Mouse (Mus musculus): ENCODE data around the gene Paqr3. TPM values are rescaled to one million over a fixed set of nuclear protein-coding genes. Genes with fewer than 3 reads are reported as not detected.

Gene Paqr3
- total and polyA plus RNA-seq, 3 experiments: 3.4 to 6.1 (median 4.2) TPM

DNA sequence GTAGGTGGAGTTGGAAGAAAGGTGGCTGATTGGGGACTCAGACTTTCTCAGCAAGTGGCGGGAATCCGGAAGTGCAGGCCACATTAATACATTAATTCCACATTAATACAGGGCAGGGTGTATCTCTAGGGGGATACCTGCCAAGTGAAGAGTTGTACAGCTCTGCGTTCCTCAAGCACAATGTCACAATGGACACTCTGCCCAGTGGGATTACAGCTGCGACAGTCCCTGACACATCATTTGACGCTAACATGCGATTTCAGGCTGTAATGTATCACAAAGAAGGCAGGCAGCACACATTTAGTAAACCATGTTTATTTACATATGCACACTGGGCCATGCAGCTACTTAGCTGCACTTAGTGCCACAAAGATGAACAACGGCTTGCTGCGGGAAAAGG is 18.4 kb downstream of the Paqr3 start:
- no peak for DNase-seq (ENCODE audit: extremely low read depth)
- Histone ChIP-seq H3K27ac (ENCODE audit: insufficient read depth, low read depth) (no peak overlapping the region), H3K36me3 (replicated peaks in 1 of 2; ENCODE audit: control insufficient read depth in 1 of 2, insufficient read depth in 1 of 2, low read length in 1 of 2) (peaks cover 26 to 42% of the 10 kb centered on the region in 2 experiments), H3K4me1 (ENCODE audit: control insufficient read depth in 1 of 2, insufficient read depth in 2 of 2) (peaks cover 3 to 14% of the 10 kb centered on the region in 2 experiments; a peak in 3 of 4 replicates), H3K9ac (ENCODE audit: insufficient read depth, low read depth) (no peak overlapping the region), H3K79me2 (replicated peaks; ENCODE audit: control insufficient read depth, extremely low read depth, insufficient read depth, poor library complexity, severe bottlenecking) (no peaks in the 10 kb centered on the region), H3K4me2 (ENCODE audit: insufficient read depth, low read depth, poor library complexity, severe bottlenecking) (no peak overlapping the region), H3K4me3 (replicated peaks in 1 of 3; ENCODE audit: low read depth in 2 of 3, low read length in 2 of 3, poor library complexity in 1 of 3) (no peak overlapping the region), H3K27me3 (replicated peaks) (no peaks in the 10 kb centered on the region), H3K9me3 (replicated peaks; ENCODE audit: low read length) (no peaks in the 10 kb centered on the region)
- dilution Hi-C loops (cut with MboI; ENCODE audit: extremely low pct_ligation_motif_present, extremely low pct_unique_long_range_greater_than_20kb, low sequenced_read_pairs) (no loop called here), in situ Hi-C loops (cut with MboI; ENCODE audit: low pct_ligation_motif_present, low pct_unique_long_range_greater_than_20kb, low sequenced_read_pairs) (no loop called here)
- no peak for TF ChIP-seq TCF12 (IDR thresholded peaks at IDR 0.05; ENCODE audit: low read depth, low read length)
- TF ChIP-seq MXI1 (IDR thresholded peaks at IDR 0.05; ENCODE audit: low read depth, low read length): no peak
- no peak for TF ChIP-seq MAZ (IDR thresholded peaks at IDR 0.05; ENCODE audit: low read depth, low read length)
- no peak for TF ChIP-seq RCOR1 (conservative IDR thresholded peaks at IDR 0.05; ENCODE audit: low read depth, low read length)
- no peak for TF ChIP-seq ZMIZ1 (IDR thresholded peaks at IDR 0.05; ENCODE audit: low read depth, low read length)
- TF ChIP-seq ZKSCAN1 (IDR thresholded peaks at IDR 0.05; ENCODE audit: borderline replicate concordance, low read depth, low read length): no peak
- TF ChIP-seq CTCF (conservative IDR thresholded peaks at IDR 0.05 in 1 of 2, IDR thresholded peaks at IDR 0.05 in 1 of 2; ENCODE audit: low read depth in 2 of 2, low read length in 2 of 2): no peak
- no peak for TF ChIP-seq CHD2 (IDR thresholded peaks at IDR 0.05; ENCODE audit: low read length)
- no peak for TF ChIP-seq ZC3H11A (IDR thresholded peaks at IDR 0.05; ENCODE audit: low read depth, low read length)
- no peak for TF ChIP-seq MAX (IDR thresholded peaks at IDR 0.05; ENCODE audit: low read length)
- TF ChIP-seq NELFE (IDR thresholded peaks at IDR 0.05; ENCODE audit: low read depth, low read length): no peak
- no peak for TF ChIP-seq TBP (conservative IDR thresholded peaks at IDR 0.05; ENCODE audit: low read depth, low read length)
- TF ChIP-seq ZNF384 (IDR thresholded peaks at IDR 0.05; ENCODE audit: low read depth, low read length): no peak
- TF ChIP-seq USF1 (IDR thresholded peaks at IDR 0.05; ENCODE audit: low read depth, low read length): no peak
- no peak for TF ChIP-seq CHD1 (IDR thresholded peaks at IDR 0.05; ENCODE audit: low read depth, low read length)
- no peak for TF ChIP-seq NRF1 (IDR thresholded peaks at IDR 0.05; ENCODE audit: low read depth, low read length)

DNA sequence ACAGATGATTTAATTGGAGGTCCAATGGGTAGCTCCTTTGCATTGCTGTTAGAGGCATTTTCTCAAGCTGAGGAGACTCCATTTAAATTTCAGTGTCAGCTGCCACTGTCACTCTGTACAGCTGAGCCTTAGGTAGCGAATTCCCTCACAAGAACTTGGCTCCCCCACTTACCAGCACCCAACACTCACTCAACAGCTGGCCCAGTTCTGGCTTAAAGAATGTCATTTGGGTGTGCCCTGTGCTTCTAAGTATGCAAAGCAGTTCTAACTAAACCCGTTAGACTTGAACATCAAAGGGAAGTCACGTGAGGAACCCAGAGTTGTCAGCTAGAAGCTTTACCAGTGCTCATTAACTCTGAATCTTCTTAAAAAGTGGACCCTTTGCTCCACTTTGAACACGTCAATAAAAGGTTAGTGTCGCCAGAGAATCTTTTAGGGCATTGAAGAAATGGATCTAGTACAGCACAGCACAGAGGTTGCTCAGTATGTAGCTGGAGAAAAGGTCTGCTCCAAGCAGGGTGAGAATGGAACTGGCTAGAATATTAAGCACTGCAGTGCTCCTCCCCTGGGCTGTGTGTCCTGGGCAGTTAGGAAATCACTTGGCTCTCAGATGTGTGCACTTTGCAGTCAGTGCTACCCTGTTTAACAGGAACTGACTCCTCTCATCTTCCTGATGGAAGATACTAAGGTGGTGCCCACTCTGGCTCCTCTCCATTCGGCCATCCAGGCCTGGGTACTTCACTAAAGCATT is 21.2 kb downstream of the Paqr3 start:
- peak; percentile 33 for DNase-seq (ENCODE audit: extremely low read depth)
- no peak overlapping the region for H3K4me2 ChIP-seq (ENCODE audit: insufficient read depth, low read depth, poor library complexity, severe bottlenecking)
- dilution Hi-C loops (cut with MboI; ENCODE audit: extremely low pct_ligation_motif_present, extremely low pct_unique_long_range_greater_than_20kb, low sequenced_read_pairs): no loop called here

More for the DNA sequence above, 21.2 kb downstream of the Paqr3 start:
- no peak overlapping the region for H3K9ac ChIP-seq (ENCODE audit: insufficient read depth, low read depth)
- H3K36me3 ChIP-seq (replicated peaks in 1 of 2; ENCODE audit: control insufficient read depth in 1 of 2, insufficient read depth in 1 of 2, low read length in 1 of 2): peaks cover 40 to 55% of the 10 kb centered on the region in 2 experiments
- no peak overlapping the region for H3K27ac ChIP-seq (ENCODE audit: insufficient read depth, low read depth)
- H3K79me2 ChIP-seq (replicated peaks; ENCODE audit: control insufficient read depth, extremely low read depth, insufficient read depth, poor library complexity, severe bottlenecking): no peaks in the 10 kb centered on the region
- no peaks in the 10 kb centered on the region for H3K9me3 ChIP-seq (replicated peaks; ENCODE audit: low read length)
- in situ Hi-C loops (cut with MboI; ENCODE audit: low pct_ligation_motif_present, low pct_unique_long_range_greater_than_20kb, low sequenced_read_pairs): no loop called here
- H3K4me1 ChIP-seq (ENCODE audit: control insufficient read depth in 1 of 2, insufficient read depth in 2 of 2): peaks cover 3 to 14% of the 10 kb centered on the region in 2 experiments; a peak in 3 of 4 replicates
- H3K27me3 ChIP-seq (replicated peaks): no peaks in the 10 kb centered on the region
- TF ChIP-seq BHLHE40 (IDR thresholded peaks at IDR 0.05; ENCODE audit: low read depth, low read length): peak; percentile 77
- TF ChIP-seq USF1 (IDR thresholded peaks at IDR 0.05; ENCODE audit: low read depth, low read length): no peak; the same call in 1 of the 2 replicates
- TF ChIP-seq EP300 (IDR thresholded peaks at IDR 0.05; ENCODE audit: low read length): no peak
- no peak for TF ChIP-seq NRF1 (IDR thresholded peaks at IDR 0.05; ENCODE audit: low read depth, low read length)
- TF ChIP-seq MYC (IDR thresholded peaks at IDR 0.05; ENCODE audit: low read depth, low read length): no peak
- TF ChIP-seq PAX5 (IDR thresholded peaks at IDR 0.05; ENCODE audit: low read length): no peak
- TF ChIP-seq ZNF384 (IDR thresholded peaks at IDR 0.05; ENCODE audit: low read depth, low read length): no peak
- no peak for TF ChIP-seq POLR2AphosphoS2 (IDR thresholded peaks at IDR 0.05; ENCODE audit: low read depth, low read length)
- 0 out of 2 replicates have a peak, but pooled peaks have one; percentile 16 for TF ChIP-seq ETS1 (conservative IDR thresholded peaks at IDR 0.05; ENCODE audit: low read depth, low read length)
- TF ChIP-seq SIN3A (IDR thresholded peaks at IDR 0.05; ENCODE audit: low read length): no peak
- no peak for TF ChIP-seq IRF4 (IDR thresholded peaks at IDR 0.05; ENCODE audit: low read depth, low read length)
- TF ChIP-seq MXI1 (IDR thresholded peaks at IDR 0.05; ENCODE audit: low read depth, low read length): no peak
- no peak for TF ChIP-seq JUND (conservative IDR thresholded peaks at IDR 0.05; ENCODE audit: low read depth, low read length)
- TF ChIP-seq JUN (IDR thresholded peaks at IDR 0.05; ENCODE audit: insufficient read depth, low read depth, low read length): no peak
- no peak overlapping the region for H3K4me3 ChIP-seq (replicated peaks in 1 of 3; ENCODE audit: low read depth in 2 of 3, low read length in 2 of 3, poor library complexity in 1 of 3)

All from CH12.LX (cell line).